Mouse (Mus musculus) hindbrain, embryonic 10.5 days (tissue): Measurements from ENCODE around the gene Fam240a. TPM values are rescaled to one million over a fixed set of nuclear protein-coding genes. Genes with fewer than 3 reads are reported as not detected.

Experiments used
- DNase-seq: peaks from one replicate; pipeline ENCODE4 v3.0.0-alpha.2; 2017; ENCODE audit warnings: low spot score
- H3K27ac ChIP-seq: fragments of 300-500 bp; sonication (generic); 2 replicates; pipeline ENCODE4 v1.5.1; 2016; ENCODE audit warnings: mild to moderate bottlenecking, moderate library complexity
- H3K27me3 ChIP-seq: fragments of 300-500 bp; sonication (generic); 2 replicates; pipeline ENCODE4 v1.6.1; 2016; ENCODE audit warnings: mild to moderate bottlenecking; ENCODE audit not compliant: poor library complexity, insufficient read depth, severe bottlenecking
- H3K36me3 ChIP-seq: fragments of 300-500 bp; sonication (generic); 2 replicates; pipeline ENCODE4 v1.6.1; 2016; ENCODE audit warnings: mild to moderate bottlenecking, moderate library complexity
- H3K4me1 ChIP-seq: fragments of 300-500 bp; sonication (generic); replicated peaks from 2 replicates; pipeline ENCODE4 v1.6.1; 2016; ENCODE audit warnings: mild to moderate bottlenecking
- H3K4me3 ChIP-seq: fragments of 300-500 bp; sonication (generic); 2 replicates; pipeline ENCODE4 v1.5.1; 2016; ENCODE audit warnings: mild to moderate bottlenecking, moderate library complexity
- H3K9me3 ChIP-seq: fragments of 300-500 bp; sonication (generic); 2 replicates; pipeline ENCODE4 v1.6.1; 2016; ENCODE audit warnings: mild to moderate bottlenecking, moderate library complexity
- WGBS: fragments of 180-500 bp; shearing (Covaris S2); methylation state at CpG from one replicate; pipeline ENCODE4 v1.1.7; 2016; 5-methylcytosine and 5-hydroxymethylcytosine counted together
- polyA plus RNA-seq: library from polyadenylated mRNA; unstranded; fragments of >200 nt; fragmentation: Nextera tagmentation; extraction: Ambion mirVana; gene quantifications from 2 replicates; pipeline ENCODE4 v1.2.1, GENCODE M21; 2016

The Fam240a gene
- polyA plus RNA-seq, 1 experiment from 2014 or later: not detected

DNA sequence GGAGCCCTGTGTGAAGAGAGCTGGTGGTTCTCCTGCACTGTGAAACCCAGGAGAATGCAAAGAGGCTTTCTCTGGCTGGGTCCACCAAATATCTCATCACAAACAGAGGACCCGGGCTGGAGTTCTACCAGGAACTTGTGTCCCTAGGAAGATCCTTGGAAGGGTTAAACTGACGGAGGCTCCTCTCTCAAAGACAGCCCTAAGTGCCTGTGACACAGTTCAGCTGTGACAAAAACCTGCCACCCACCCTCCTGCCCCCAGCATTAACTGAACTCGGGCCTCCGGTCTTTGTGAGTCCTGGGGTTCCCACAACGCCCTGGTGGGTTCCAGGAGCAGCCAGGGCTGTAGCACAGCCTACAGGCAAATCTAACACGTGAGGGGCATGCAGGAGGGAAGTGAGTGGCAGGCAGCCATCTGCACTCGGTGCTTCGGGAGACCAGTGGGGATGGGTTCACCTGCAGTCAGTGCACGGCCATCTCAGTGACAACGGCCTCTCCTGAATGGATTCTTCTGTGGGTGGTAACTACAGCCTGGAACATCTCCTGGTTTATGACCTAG, 17.1 kb downstream of the Fam240a start:
- Histone ChIP-seq H3K9me3 (no peaks in the 10 kb centered on the region), H3K27me3 (peaks cover 14% of the 10 kb centered on the region), H3K4me1 (peaks cover 18% of the 10 kb centered on the region), H3K27ac (no peak overlapping the region), H3K4me3 (no peak overlapping the region), H3K36me3 (no peaks in the 10 kb centered on the region)
- 68% methylated on average over 10 of the region's 10 CpGs for WGBS
- no peak for DNase-seq

GRCm38 (mm10) chr9:110896595-110896994, 20.1 kb downstream of the Fam240a start:
- Histone ChIP-seq H3K36me3 (no peaks in the 10 kb centered on the region), H3K27ac (peak overlapping the region; percentile 59), H3K9me3 (no peaks in the 10 kb centered on the region), H3K4me1 (peaks cover 28% of the 10 kb centered on the region), H3K4me3 (peak overlapping the region; percentile 26), H3K27me3 (peaks cover 31% of the 10 kb centered on the region)
- peak; percentile 54 for DNase-seq
- WGBS: 12% methylated on average over 6 of the region's 6 CpGs

DNA sequence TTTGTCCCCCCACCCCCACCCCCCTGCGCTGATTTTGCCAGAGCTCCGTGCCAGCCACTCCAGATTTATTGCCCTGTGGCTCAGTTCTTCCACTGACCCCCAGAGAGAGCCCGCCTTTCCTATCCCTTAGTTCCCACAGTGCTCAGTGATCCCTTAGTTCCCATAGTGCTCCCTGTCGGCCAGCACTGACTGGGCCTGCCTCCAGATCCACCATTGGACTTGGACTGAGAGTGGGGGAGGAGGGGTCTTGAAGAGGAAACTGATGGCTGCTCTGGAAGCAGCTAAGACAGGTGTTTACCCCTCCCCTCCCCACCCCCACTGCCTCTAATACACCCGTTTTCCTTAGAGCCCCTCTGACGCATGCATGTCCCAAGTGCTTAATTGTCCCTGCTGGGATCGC, 20.7 kb downstream of the Fam240a start:
- Histone ChIP-seq H3K4me1 (peaks cover 29% of the 10 kb centered on the region), H3K4me3 (peak overlapping the region; percentile 26), H3K9me3 (no peaks in the 10 kb centered on the region), H3K27ac (peak overlapping the region; percentile 59), H3K36me3 (no peaks in the 10 kb centered on the region), H3K27me3 (peaks cover 33% of the 10 kb centered on the region)
- 26% methylated on average over 7 of the region's 7 CpGs for whole genome bisulfite sequencing
- no peak for DNase-seq

GRCm38 (mm10) chr9:110895507-110895906, 21.2 kb downstream of the Fam240a start:
- no peak for DNase-seq
- no peak overlapping the region for H3K27ac ChIP-seq
- 58% methylated on average over 5 of the region's 5 CpGs for WGBS
- peaks cover 34% of the 10 kb centered on the region for H3K4me1 ChIP-seq
- no peak overlapping the region for H3K4me3 ChIP-seq
- peaks cover 33% of the 10 kb centered on the region for H3K27me3 ChIP-seq
- H3K9me3 ChIP-seq: no peaks in the 10 kb centered on the region
- H3K36me3 ChIP-seq: no peaks in the 10 kb centered on the region

DNA sequence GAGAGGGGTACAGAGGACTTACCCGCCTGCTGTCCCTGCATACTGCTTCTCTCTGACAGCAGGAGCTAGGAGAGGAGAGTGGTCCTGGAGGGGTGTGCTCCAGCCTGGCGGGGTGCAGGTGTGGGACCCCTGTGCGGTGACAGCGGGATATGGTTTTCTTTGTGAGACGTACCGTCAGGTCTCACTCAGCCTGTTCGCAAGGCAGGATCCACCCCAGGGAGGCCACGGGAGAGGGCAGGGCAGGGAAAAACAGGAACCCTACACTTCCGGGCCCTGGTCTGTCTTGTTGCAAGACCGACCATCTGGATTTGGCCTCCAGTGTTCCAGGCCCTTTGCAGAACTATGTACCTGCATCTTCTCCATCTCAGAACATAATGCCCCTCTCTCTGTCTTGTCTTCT, 23.2 kb downstream of the Fam240a start:
- 66% methylated on average over 10 of the region's 10 CpGs for WGBS
- Histone ChIP-seq H3K27ac (no peak overlapping the region), H3K4me1 (peaks cover 45% of the 10 kb centered on the region), H3K27me3 (peaks cover 40% of the 10 kb centered on the region), H3K9me3 (no peaks in the 10 kb centered on the region), H3K4me3 (no peak overlapping the region), H3K36me3 (no peaks in the 10 kb centered on the region)
- no peak for DNase-seq

- H3K27ac ChIP-seq: no peak overlapping the region
- 81% methylated on average over 3 of the region's 3 CpGs for WGBS
- H3K4me1 ChIP-seq: peaks cover 54% of the 10 kb centered on the region
- no peak overlapping the region for H3K4me3 ChIP-seq
- H3K36me3 ChIP-seq: no peaks in the 10 kb centered on the region
- H3K27me3 ChIP-seq: peaks cover 40% of the 10 kb centered on the region
- no peaks in the 10 kb centered on the region for H3K9me3 ChIP-seq
- DNase-seq: no peak
Measured at GRCm38 (mm10) chr9:110892552-110892951, 24.1 kb downstream of the Fam240a start.

DNA sequence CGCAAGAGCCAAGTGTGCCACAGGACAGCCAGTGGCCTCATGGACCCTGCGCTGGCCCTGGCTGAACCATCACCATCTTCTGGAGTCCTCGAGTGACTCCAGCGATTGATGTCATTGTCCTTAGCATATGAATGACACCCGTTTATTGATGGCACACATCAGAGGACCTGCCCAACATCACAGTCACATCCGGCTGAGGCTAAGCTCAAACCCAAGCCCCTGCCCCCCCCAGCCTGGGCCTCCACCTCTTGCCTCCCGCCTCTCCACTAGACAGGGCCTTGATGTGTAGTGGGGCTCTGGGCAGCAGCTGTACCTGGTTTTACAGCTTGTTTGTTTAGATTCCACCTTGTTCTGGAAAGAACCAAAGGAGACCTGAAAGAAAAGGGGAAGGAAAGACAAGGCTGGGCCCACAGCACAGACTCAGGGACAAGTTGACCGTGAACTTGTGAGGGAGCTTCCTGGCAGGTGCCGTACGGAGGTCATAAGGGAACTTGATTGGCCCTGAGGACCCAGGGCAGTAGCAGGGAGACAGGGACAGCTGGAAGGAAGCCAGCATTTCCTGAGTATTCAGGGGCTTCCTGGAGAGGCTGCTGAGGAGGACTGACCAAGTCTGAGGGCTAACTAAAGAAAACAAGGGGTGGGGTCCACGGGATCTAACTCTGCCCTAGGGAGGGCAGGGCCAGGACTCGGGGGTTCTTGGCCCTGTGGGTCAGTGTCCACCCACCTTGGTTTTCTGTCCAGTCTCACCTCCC, 25.4 kb downstream of the Fam240a start:
- DNase-seq: no peak
- H3K36me3 ChIP-seq: no peaks in the 10 kb centered on the region
- no peak overlapping the region for H3K27ac ChIP-seq
- no peak overlapping the region for H3K4me3 ChIP-seq
- peaks cover 42% of the 10 kb centered on the region for H3K27me3 ChIP-seq
- H3K4me1 ChIP-seq: peaks cover 54% of the 10 kb centered on the region
- no peaks in the 10 kb centered on the region for H3K9me3 ChIP-seq
- 80% methylated on average over 12 of the region's 12 CpGs for whole genome bisulfite sequencing

- peak; percentile 35 for DNase-seq
- 13% methylated on average over 21 of the region's 21 CpGs for WGBS
- Histone ChIP-seq H3K9me3 (no peaks in the 10 kb centered on the region), H3K27ac (peak overlapping the region; percentile 17; the same call in 1 of the 2 replicates), H3K27me3 (peaks cover 36% of the 10 kb centered on the region), H3K36me3 (no peaks in the 10 kb centered on the region), H3K4me1 (peaks cover 43% of the 10 kb centered on the region), H3K4me3 (peak overlapping the region; percentile 16; the same call in 1 of the 2 replicates)
Measured at GRCm38 (mm10) chr9:110890026-110890783, 26.5 kb downstream of the Fam240a start.

GRCm38 (mm10) chr9:110888935-110889334, 27.7 kb downstream of the Fam240a start:
- Histone ChIP-seq H3K9me3 (no peaks in the 10 kb centered on the region), H3K36me3 (no peaks in the 10 kb centered on the region), H3K4me1 (peaks cover 44% of the 10 kb centered on the region), H3K27ac (peak overlapping the region; percentile 35; the same call in 1 of the 2 replicates), H3K27me3 (peaks cover 33% of the 10 kb centered on the region; the same call in 1 of the 2 replicates), H3K4me3 (no peak overlapping the region)
- no peak for DNase-seq
- WGBS: 91% methylated on average over 14 of the region's 14 CpGs

- no peak overlapping the region for H3K27ac ChIP-seq
- no peak for DNase-seq
- 58% methylated on average over 9 of the region's 9 CpGs for WGBS
- H3K9me3 ChIP-seq: no peaks in the 10 kb centered on the region
- H3K4me1 ChIP-seq: peaks cover 39% of the 10 kb centered on the region
- peaks cover 25% of the 10 kb centered on the region; the same call in 1 of the 2 replicates for H3K27me3 ChIP-seq
- H3K4me3 ChIP-seq: no peak overlapping the region
- H3K36me3 ChIP-seq: no peaks in the 10 kb centered on the region
Measured at GRCm38 (mm10) chr9:110887388-110888303, 29.0 kb downstream of the Fam240a start.

DNA sequence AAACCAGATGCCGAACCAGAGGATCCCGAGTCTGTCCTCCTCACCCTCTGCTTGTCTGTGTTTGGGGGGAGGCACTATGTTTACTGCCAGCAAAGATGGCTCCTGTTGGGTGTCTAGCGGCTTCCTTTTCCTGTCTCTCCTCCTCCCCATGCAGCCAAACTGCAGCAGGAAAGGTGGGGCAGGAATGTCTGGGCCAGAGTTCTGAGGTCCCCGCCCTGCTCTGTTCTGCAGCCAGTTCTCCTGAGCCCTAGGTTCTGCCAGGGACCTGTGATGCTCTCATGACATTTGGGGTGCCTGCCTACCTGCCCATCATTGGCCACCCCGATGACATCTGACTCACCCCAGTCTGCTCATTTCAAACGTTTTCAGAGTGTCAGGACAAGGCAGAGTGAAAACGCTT, 34.7 kb downstream of the Fam240a start:
- H3K4me1 ChIP-seq: peaks cover 22% of the 10 kb centered on the region
- peaks cover 68% of the 10 kb centered on the region for H3K27me3 ChIP-seq
- H3K9me3 ChIP-seq: no peaks in the 10 kb centered on the region
- no peaks in the 10 kb centered on the region for H3K36me3 ChIP-seq
- H3K27ac ChIP-seq: no peak overlapping the region
- no peak for DNase-seq
- H3K4me3 ChIP-seq: no peak overlapping the region
- WGBS: 78% methylated on average over 7 of the region's 7 CpGs

DNA sequence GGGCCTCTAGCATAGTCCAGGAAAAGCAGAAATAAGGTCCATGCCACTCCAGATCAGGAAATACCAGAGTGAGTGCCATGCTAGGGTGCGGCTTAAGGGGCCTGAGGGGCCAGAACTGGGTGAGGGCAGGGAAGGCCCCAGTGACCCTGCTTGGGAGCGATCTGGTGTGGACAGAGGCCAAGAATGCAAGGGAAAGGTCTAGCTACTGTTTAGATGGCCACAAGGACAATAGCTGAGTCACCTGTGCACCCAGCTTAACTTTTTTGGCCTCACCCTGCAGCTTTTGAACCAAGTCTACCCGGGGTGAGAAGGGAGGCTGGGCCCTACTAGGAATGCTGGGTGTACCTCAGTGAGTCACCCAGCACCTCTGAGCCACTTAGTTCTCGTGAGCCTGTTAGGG, 35.9 kb downstream of the Fam240a start:
- no peaks in the 10 kb centered on the region for H3K36me3 ChIP-seq
- no peak overlapping the region for H3K27ac ChIP-seq
- peak overlapping the region; percentile 64 for H3K4me3 ChIP-seq
- WGBS: 73% methylated on average over 4 of the region's 4 CpGs
- H3K4me1 ChIP-seq: peaks cover 20% of the 10 kb centered on the region
- H3K9me3 ChIP-seq: no peaks in the 10 kb centered on the region
- DNase-seq: no peak
- peaks cover 68% of the 10 kb centered on the region for H3K27me3 ChIP-seq
